Mouse (Mus musculus) heart, embryonic 13.5 days (tissue): Measurements from ENCODE around the gene Dspp. TPM values are rescaled to one million over a fixed set of nuclear protein-coding genes. Genes with fewer than 3 reads are reported as not detected.

ENCODE experiments used
- ATAC-seq: fragments of 200-750 bp; cut with Nextera tagmentation; 2 replicates; pipeline ENCODE4 v1.8.0; 2017; ENCODE audit warnings: moderate TSS enrichment; ENCODE audit not compliant: insufficient number of reproducible peaks, low FRiP score, low TSS enrichment; ENCODE audit errors: extremely low read depth
- H3K27ac ChIP-seq: fragments of 300-500 bp; sonication (generic); replicated peaks from 2 replicates; pipeline ENCODE4 v1.5.1; 2015; ENCODE audit warnings: moderate library complexity, mild to moderate bottlenecking, inconsistent platforms
- H3K27me3 ChIP-seq: fragments of 300-500 bp; sonication (generic); replicated peaks from 2 replicates; pipeline ENCODE4 v1.6.1; 2015; ENCODE audit warnings: mild to moderate bottlenecking, inconsistent platforms
- H3K36me3 ChIP-seq: fragments of 300-500 bp; sonication (generic); 2 replicates; pipeline ENCODE4 v1.6.1; 2015; ENCODE audit warnings: mild to moderate bottlenecking, inconsistent platforms
- H3K4me1 ChIP-seq: fragments of 300-500 bp; sonication (generic); 2 replicates; pipeline ENCODE4 v1.6.1; 2015; ENCODE audit warnings: inconsistent platforms
- H3K4me2 ChIP-seq: fragments of 300-500 bp; sonication (generic); 2 replicates; pipeline ENCODE4 v1.6.1; 2015; ENCODE audit warnings: inconsistent platforms, mild to moderate bottlenecking, moderate library complexity
- H3K4me3 ChIP-seq: fragments of 300-500 bp; sonication (generic); 2 replicates; pipeline ENCODE4 v1.5.1; 2015; ENCODE audit warnings: moderate library complexity, mild to moderate bottlenecking, inconsistent platforms
- H3K9ac ChIP-seq: fragments of 300-500 bp; sonication (generic); 2 replicates; pipeline ENCODE4 v1.6.1; 2015; ENCODE audit warnings: inconsistent platforms, mild to moderate bottlenecking, moderate library complexity
- H3K9me3 ChIP-seq: fragments of 300-500 bp; sonication (generic); 2 replicates; pipeline ENCODE4 v1.6.1; 2016; ENCODE audit warnings: inconsistent platforms
- WGBS: fragments of 180-500 bp; shearing (Covaris S2); methylation state at CpG from one replicate; pipeline ENCODE4 v1.1.7; 2015; ENCODE audit warnings: mixed read lengths; 5-methylcytosine and 5-hydroxymethylcytosine counted together
- polyA plus RNA-seq: library from polyadenylated mRNA; unstranded; fragments of >200 nt; fragmentation: Nextera tagmentation; extraction: Ambion mirVana; gene quantifications from 2 replicates; pipeline ENCODE4 v1.2.1, GENCODE M21; 2015

Gene Dspp
- not detected in 2 replicates for polyA plus RNA-seq

DNA sequence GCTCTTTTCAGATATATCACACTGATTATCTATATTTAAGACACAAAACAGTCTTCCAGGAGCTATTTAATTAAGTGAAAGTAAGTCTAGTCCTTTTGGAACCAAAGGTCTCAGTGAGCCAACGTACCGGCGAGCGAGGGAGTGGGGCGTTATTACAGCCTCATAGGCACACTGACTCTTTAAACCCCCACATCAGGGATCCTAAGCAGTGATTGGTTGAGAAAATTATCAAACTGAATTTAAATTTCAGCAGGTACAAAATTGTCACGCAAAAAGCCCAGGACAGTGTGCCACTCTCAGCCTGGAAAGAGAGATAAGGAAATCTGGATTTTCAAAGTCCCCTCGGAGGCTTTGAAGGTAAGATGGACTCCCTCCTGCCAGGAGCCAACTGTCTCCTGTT is at the start of gene Dspp:
Dspp (plus strand) TSS at position 301 of the 400 bp plus-strand sequence.
- ATAC-seq: no peak
- WGBS: 74% methylated on average over 7 of the region's 7 CpGs
- Histone ChIP-seq H3K4me2 (no peak within 1 kb of the TSS), H3K4me3 (no peak within 1 kb of the TSS), H3K36me3 (no peaks in the 10 kb centered on the region), H3K27me3 (no peaks in the 10 kb centered on the region), H3K27ac (no peak within 1 kb of the TSS), H3K9me3 (no peaks in the 10 kb centered on the region), H3K4me1 (no peaks in the 10 kb centered on the region), H3K9ac (no peak within 1 kb of the TSS)

GRCm38 (mm10) chr5:104124016-104124658 is 46.4 kb upstream of the Dspp start:
- Histone ChIP-seq H3K36me3 (no peaks in the 10 kb centered on the region), H3K27me3 (no peaks in the 10 kb centered on the region), H3K4me2 (no peak overlapping the region), H3K9me3 (no peaks in the 10 kb centered on the region), H3K4me1 (peaks cover 22% of the 10 kb centered on the region), H3K9ac (no peak overlapping the region), H3K4me3 (no peak overlapping the region), H3K27ac (no peak overlapping the region)
- WGBS: 64% methylated on average over 6 of the region's 6 CpGs
- ATAC-seq: no peak

- WGBS: 64% methylated on average over 12 of the region's 12 CpGs
- no peak overlapping the region for H3K27ac ChIP-seq
- no peak overlapping the region for H3K9ac ChIP-seq
- ATAC-seq: peak; percentile 32; the same call in 1 of the 2 replicates
- H3K4me1 ChIP-seq: peaks cover 22% of the 10 kb centered on the region
- no peaks in the 10 kb centered on the region for H3K27me3 ChIP-seq
- no peaks in the 10 kb centered on the region for H3K36me3 ChIP-seq
- H3K4me2 ChIP-seq: no peak overlapping the region
- no peaks in the 10 kb centered on the region for H3K9me3 ChIP-seq
- no peak overlapping the region for H3K4me3 ChIP-seq
Measured at GRCm38 (mm10) chr5:104126561-104127320, 43.8 kb upstream of the Dspp start.

DNA sequence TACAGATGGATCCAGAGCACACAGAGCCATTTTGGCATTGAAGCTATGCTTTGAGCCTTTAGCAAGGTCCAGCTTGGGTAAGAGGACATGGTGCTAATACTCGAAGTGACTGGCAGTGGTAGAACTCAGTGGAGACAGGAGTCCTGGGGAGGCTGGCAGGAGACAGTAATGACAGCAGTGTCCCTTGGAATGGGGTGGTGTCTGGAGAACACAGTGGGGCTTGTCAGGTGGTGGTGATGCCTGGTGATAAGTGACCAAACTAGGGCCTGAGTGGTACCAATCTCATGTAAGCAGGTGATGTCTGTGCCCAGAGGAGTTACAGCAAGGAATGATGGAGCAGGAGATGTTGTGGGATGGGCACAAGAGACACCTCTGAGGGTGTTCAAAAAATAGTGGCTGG is 43.2 kb upstream of the Dspp start:
- Histone ChIP-seq H3K4me2 (no peak overlapping the region), H3K36me3 (no peaks in the 10 kb centered on the region), H3K27me3 (no peaks in the 10 kb centered on the region), H3K27ac (no peak overlapping the region), H3K9me3 (no peaks in the 10 kb centered on the region), H3K4me1 (peaks cover 22% of the 10 kb centered on the region), H3K4me3 (no peak overlapping the region), H3K9ac (no peak overlapping the region)
- no peak for ATAC-seq
- WGBS: 52% methylated on average over 1 of the region's 1 CpGs

GRCm38 (mm10) chr5:104128281-104129031 is 42.1 kb upstream of the Dspp start:
- H3K4me1 ChIP-seq: peaks cover 22% of the 10 kb centered on the region
- no peak overlapping the region for H3K9ac ChIP-seq
- ATAC-seq: no peak
- no peaks in the 10 kb centered on the region for H3K9me3 ChIP-seq
- no peak overlapping the region for H3K4me3 ChIP-seq
- H3K36me3 ChIP-seq: no peaks in the 10 kb centered on the region
- WGBS: 52% methylated on average over 12 of the region's 12 CpGs
- H3K27ac ChIP-seq: peak overlapping the region; percentile 71
- H3K27me3 ChIP-seq: no peaks in the 10 kb centered on the region
- no peak overlapping the region for H3K4me2 ChIP-seq

GRCm38 (mm10) chr5:104130891-104131290 is 39.6 kb upstream of the Dspp start:
- Histone ChIP-seq H3K4me1 (peaks cover 22% of the 10 kb centered on the region), H3K27me3 (no peaks in the 10 kb centered on the region), H3K9me3 (no peaks in the 10 kb centered on the region), H3K36me3 (no peaks in the 10 kb centered on the region), H3K9ac (no peak overlapping the region), H3K4me2 (no peak overlapping the region), H3K27ac (no peak overlapping the region), H3K4me3 (no peak overlapping the region)
- ATAC-seq: no peak
- WGBS: 79% methylated on average over 4 of the region's 4 CpGs

DNA sequence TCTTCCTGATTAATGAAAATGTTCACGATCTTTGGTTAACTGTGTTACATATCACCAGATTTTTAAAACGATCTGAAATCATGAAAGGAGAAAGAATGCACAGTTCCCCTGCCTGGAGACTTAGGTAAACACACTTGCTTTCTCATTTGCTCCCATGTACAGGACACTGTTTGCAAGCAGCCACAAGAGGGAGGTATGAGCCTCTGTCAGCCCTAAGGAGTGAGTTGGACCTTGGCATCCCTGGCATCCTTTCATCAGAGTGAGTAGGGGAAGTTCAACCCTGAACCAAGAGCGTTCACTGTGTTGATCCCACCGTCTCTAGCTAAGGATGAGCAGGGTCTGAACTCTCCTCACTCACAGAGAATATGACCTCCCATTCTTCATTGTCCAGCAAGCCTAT is 39.0 kb upstream of the Dspp start:
- H3K27ac ChIP-seq: no peak overlapping the region
- H3K9me3 ChIP-seq: no peaks in the 10 kb centered on the region
- peaks cover 19% of the 10 kb centered on the region for H3K4me1 ChIP-seq
- H3K4me3 ChIP-seq: no peak overlapping the region
- H3K36me3 ChIP-seq: no peaks in the 10 kb centered on the region
- ATAC-seq: no peak
- H3K27me3 ChIP-seq: no peaks in the 10 kb centered on the region
- 54% methylated on average over 4 of the region's 4 CpGs for WGBS
- no peak overlapping the region for H3K4me2 ChIP-seq
- H3K9ac ChIP-seq: no peak overlapping the region

- no peak overlapping the region for H3K4me3 ChIP-seq
- no peaks in the 10 kb centered on the region for H3K36me3 ChIP-seq
- no peak overlapping the region for H3K27ac ChIP-seq
- no peaks in the 10 kb centered on the region for H3K27me3 ChIP-seq
- WGBS: 56% methylated on average over 4 of the region's 4 CpGs
- no peak overlapping the region for H3K4me2 ChIP-seq
- H3K9me3 ChIP-seq: no peaks in the 10 kb centered on the region
- H3K9ac ChIP-seq: no peak overlapping the region
- H3K4me1 ChIP-seq: peaks cover 2% of the 10 kb centered on the region; the same call in 1 of the 2 replicates
- no peak for ATAC-seq
Measured at GRCm38 (mm10) chr5:104133752-104134151, 36.8 kb upstream of the Dspp start.

DNA sequence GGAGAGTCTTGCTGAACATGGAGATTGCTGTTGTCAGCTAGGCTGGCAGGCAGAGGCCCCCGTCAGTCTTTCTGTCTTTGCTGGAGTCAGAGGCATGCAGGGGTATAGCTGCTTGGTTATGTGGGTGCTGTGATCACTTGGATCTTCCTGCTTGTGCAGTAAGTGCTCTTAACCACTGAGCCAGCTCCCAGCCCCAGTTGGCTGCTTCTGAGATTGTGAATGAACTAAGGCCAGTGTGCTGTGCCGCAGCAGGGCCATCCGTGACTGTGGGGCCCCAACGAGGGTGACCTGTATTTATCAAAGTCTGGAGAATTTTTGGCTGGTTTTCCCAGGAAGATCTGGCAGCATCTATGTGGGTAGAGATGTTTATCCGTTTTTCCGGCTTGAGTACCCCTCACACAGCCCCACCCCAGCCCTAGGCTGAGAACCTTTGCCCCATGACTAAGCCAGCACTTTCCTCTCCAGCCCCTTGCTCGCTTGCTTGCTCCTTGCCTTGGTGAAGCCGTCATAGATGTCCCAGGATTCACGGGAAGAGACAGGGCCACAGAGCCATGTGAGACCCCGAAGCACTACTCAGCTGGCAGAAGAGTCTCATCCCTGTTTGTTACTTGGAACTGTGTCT is 32.5 kb upstream of the Dspp start:
- ATAC-seq: no peak
- Histone ChIP-seq H3K27me3 (no peaks in the 10 kb centered on the region), H3K4me2 (no peak overlapping the region), H3K4me3 (no peak overlapping the region), H3K4me1 (no peaks in the 10 kb centered on the region), H3K9ac (no peak overlapping the region), H3K27ac (no peak overlapping the region), H3K9me3 (no peaks in the 10 kb centered on the region), H3K36me3 (no peaks in the 10 kb centered on the region)
- 62% methylated on average over 10 of the region's 10 CpGs for WGBS

DNA sequence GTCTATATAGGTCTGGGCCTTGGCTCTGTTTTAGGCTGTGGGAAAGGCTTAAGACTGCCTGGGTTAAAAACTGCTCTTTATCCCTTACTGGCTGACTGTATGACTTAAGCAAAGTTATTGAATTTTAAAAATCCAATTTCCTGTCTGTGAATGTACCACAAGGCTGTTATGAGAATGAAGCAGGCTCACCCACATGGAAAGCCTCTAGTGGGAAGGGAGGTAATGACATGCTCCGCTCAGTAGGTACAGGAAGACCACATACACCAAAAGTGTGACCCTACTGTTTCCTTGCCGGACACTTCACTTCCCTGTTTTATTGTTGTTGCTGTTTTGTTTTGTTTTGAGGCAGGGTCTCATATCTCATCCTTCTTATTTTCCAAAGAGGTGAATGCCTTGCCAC is 29.4 kb upstream of the Dspp start:
- Histone ChIP-seq H3K9ac (no peak overlapping the region), H3K4me3 (no peak overlapping the region), H3K36me3 (no peaks in the 10 kb centered on the region), H3K9me3 (no peaks in the 10 kb centered on the region), H3K4me1 (no peaks in the 10 kb centered on the region), H3K27ac (no peak overlapping the region), H3K4me2 (no peak overlapping the region), H3K27me3 (no peaks in the 10 kb centered on the region)
- 64% methylated on average over 2 of the region's 2 CpGs for WGBS
- ATAC-seq: no peak

GRCm38 (mm10) chr5:104144057-104144456 is 26.5 kb upstream of the Dspp start:
- H3K36me3 ChIP-seq: no peaks in the 10 kb centered on the region
- H3K9ac ChIP-seq: no peak overlapping the region
- no peak overlapping the region for H3K27ac ChIP-seq
- 79% methylated on average over 4 of the region's 4 CpGs for WGBS
- H3K27me3 ChIP-seq: no peaks in the 10 kb centered on the region
- H3K4me3 ChIP-seq: no peak overlapping the region
- ATAC-seq: no peak
- H3K9me3 ChIP-seq: no peaks in the 10 kb centered on the region
- no peak overlapping the region for H3K4me2 ChIP-seq
- no peaks in the 10 kb centered on the region for H3K4me1 ChIP-seq
